ENCODE assay signal across 9 mouse cellular contexts in genomic region chr19:60837747-60838146, GRCm38 (mm10). TPM values are rescaled to one million over a fixed set of nuclear protein-coding genes. Genes with fewer than 3 reads are reported as not detected.
DNase-seq lines count a peak whose midpoint lies in the region; ATAC-seq and TF ChIP-seq lines count a peak whose summit lies in the region.
"Had no signal": no experiment of that assay in that cellular context is flagged by ENCODE, and none has a peak within 500 bp of the region (broad histone marks: within the 10 kb centered on the region; RNA-seq: fewer than 3 reads in every experiment).

No protein-coding gene starts in this region.

- peak; percentile 63; the same call in 1 of the 2 replicates for ATAC-seq in G1E (ENCODE audit: extremely low read depth, insufficient number of reproducible peaks, low FRiP score, poor library complexity, severe bottlenecking)
- ATAC-seq in heart, postnatal 0 days (ENCODE audit: insufficient read depth, low read depth), result peak; percentile 75

- DNase-seq in G1E (ENCODE audit: low spot score), result peak; percentile 15
- peak; percentile 86 for DNase-seq in adrenal gland, postnatal 25 days
- peak; percentile 76 for DNase-seq in embryonic facial prominence, embryonic 10.5 days (ENCODE audit: low spot score)
- peak; percentile 66 for DNase-seq in heart, postnatal 0 days (ENCODE audit: low spot score)
- DNase-seq in layer of hippocampus, postnatal 10 days (ENCODE audit: low spot score in 2 of 2), result peak; percentile 59 to 67
- DNase-seq in lung, postnatal 14 days, result peak; percentile 84
- DNase-seq in right cerebral cortex, postnatal 36 days (ENCODE audit: low spot score in 2 of 2), result peak; percentile 16 to 21
- DNase-seq in urinary bladder, postnatal 4 days (ENCODE audit: low spot score in 2 of 2), result peak; percentile 48 to 72

- TF ChIP-seq EP300 in heart, postnatal 0 days (IDR thresholded peaks at IDR 0.05; ENCODE audit: low read depth), result no peak

- H3K4me2 ChIP-seq in heart, postnatal 0 days (ENCODE audit: low read depth, low read length), result no peak overlapping the region

- no peak overlapping the region for H3K27ac ChIP-seq in embryonic facial prominence, embryonic 10.5 days (replicated peaks)
- H3K27ac ChIP-seq in heart, postnatal 0 days (ENCODE audit: low read depth), result no peak overlapping the region
- H3K27ac ChIP-seq: macrophage had no signal

- H3K4me1 ChIP-seq in G1E (ENCODE audit: insufficient read depth, low read depth, low read length), result 0 out of 2 replicates have a peak, but pooled peaks cover 3% of the 10 kb centered on the region
- H3K4me1 ChIP-seq in embryonic facial prominence, embryonic 10.5 days, result no peaks in the 10 kb centered on the region
- no peaks in the 10 kb centered on the region for H3K4me1 ChIP-seq in heart, postnatal 0 days (ENCODE audit: control insufficient read depth, insufficient read depth)

- H3K36me3 ChIP-seq in G1E (replicated peaks), result peaks cover 73% of the 10 kb centered on the region
- peaks cover 77% of the 10 kb centered on the region for H3K36me3 ChIP-seq in embryonic facial prominence, embryonic 10.5 days (replicated peaks)
- peaks cover 57% of the 10 kb centered on the region for H3K36me3 ChIP-seq in heart, postnatal 0 days (replicated peaks; ENCODE audit: control insufficient read depth, insufficient read depth, low read length)

- H3K27me3 ChIP-seq in G1E (ENCODE audit: insufficient read depth, low read length), result no peaks in the 10 kb centered on the region
- H3K27me3 ChIP-seq in embryonic facial prominence, embryonic 10.5 days (replicated peaks; ENCODE audit: low read depth, poor library complexity, severe bottlenecking), result no peaks in the 10 kb centered on the region
- H3K27me3 ChIP-seq in heart, postnatal 0 days (ENCODE audit: control insufficient read depth, insufficient read depth, low read length), result no peaks in the 10 kb centered on the region

- WGBS in embryonic facial prominence, embryonic 10.5 days, result 89% methylated on average over 1 of the region's 1 CpGs
- 30% methylated on average over 1 of the region's 1 CpGs for WGBS in heart, postnatal 0 days

- no peak overlapping the region for H3K4me3 ChIP-seq in G1E (ENCODE audit: low read depth, low read length)
- no peak overlapping the region for H3K4me3 ChIP-seq in embryonic facial prominence, embryonic 10.5 days
- no peak overlapping the region for H3K4me3 ChIP-seq in heart, postnatal 0 days (ENCODE audit: low read depth, low read length)

- peak; percentile 53; the same call in 1 of the 2 replicates for TF ChIP-seq CTCF in G1E (IDR thresholded peaks at IDR 0.05; ENCODE audit: low read depth, low read length)
- peak; percentile 66 for TF ChIP-seq CTCF in heart, postnatal 0 days (IDR thresholded peaks at IDR 0.05; ENCODE audit: low read depth)

- no peaks in the 10 kb centered on the region for H3K9me3 ChIP-seq in G1E (replicated peaks)
- no peaks in the 10 kb centered on the region for H3K9me3 ChIP-seq in embryonic facial prominence, embryonic 10.5 days
- H3K9me3 ChIP-seq in heart, postnatal 0 days (replicated peaks; ENCODE audit: control insufficient read depth, low read length), result no peaks in the 10 kb centered on the region

- no peak overlapping the region for H3K9ac ChIP-seq in heart, postnatal 0 days (replicated peaks; ENCODE audit: low read depth, low read length)

RNA-seq across cellular contexts. Expression of gene Sfxn4, which starts 23.5 kb away (rescaled TPM):
- total RNA-seq in G1E (2014; fragmentation: Nextera tagmentation) (2.7 and 6.1 TPM in 2 replicates), G1E (2017) (0.82 and 2.0 TPM in 2 replicates)
- 0.04 and 0.13 TPM in 2 replicates for polyA plus RNA-seq in G1E (2012)
- 7.6 and 8.8 TPM in 2 replicates for total RNA-seq in adrenal gland, postnatal 25 days (2021)
- 11.1 and 12.6 TPM in 2 replicates for polyA plus RNA-seq in embryonic facial prominence, embryonic 10.5 days (2016; fragmentation: Nextera tagmentation; extraction: Ambion mirVana)
- 6.3 and 6.6 TPM in 2 replicates for total RNA-seq in heart, postnatal 0 days (2014; rRNA removed; ENCODE audit: low replicate concordance)
- 7.7 and 9.1 TPM in 2 replicates for polyA plus RNA-seq in heart, postnatal 0 days (2015; fragmentation: Nextera tagmentation; extraction: Ambion mirVana)
- total RNA-seq in layer of hippocampus, postnatal 10 days (2021), result 10 to 100 TPM; 11.3 to 12.1 TPM

RNA-seq across cellular contexts. Expression of gene Fam45a, which starts 26.4 kb away (rescaled TPM):
- total RNA-seq in G1E (2014; fragmentation: Nextera tagmentation), result 74.6 and 90.0 TPM in 2 replicates
- 26.6 and 29.7 TPM in 2 replicates for total RNA-seq in G1E (2017)
- polyA plus RNA-seq in G1E (2012), result 3.3 and 5.3 TPM in 2 replicates
- 21.6 and 35.6 TPM in 2 replicates for total RNA-seq in adrenal gland, postnatal 25 days (2021)
- 28.4 and 29.6 TPM in 2 replicates for polyA plus RNA-seq in embryonic facial prominence, embryonic 10.5 days (2016; fragmentation: Nextera tagmentation; extraction: Ambion mirVana)
- 14.1 and 23.0 TPM in 2 replicates for total RNA-seq in heart, postnatal 0 days (2014; rRNA removed; ENCODE audit: low replicate concordance)
- 13.4 and 15.0 TPM in 2 replicates for polyA plus RNA-seq in heart, postnatal 0 days (2015; fragmentation: Nextera tagmentation; extraction: Ambion mirVana)
- 10 to 100 TPM; 31.7 to 36.9 TPM for total RNA-seq in layer of hippocampus, postnatal 10 days (2021)

RNA-seq across cellular contexts. Expression of gene Prdx3, which starts 36.6 kb away (rescaled TPM):
- total RNA-seq in G1E (2014; fragmentation: Nextera tagmentation) (512 and 583 TPM in 2 replicates), G1E (2017) (426 and 446 TPM in 2 replicates)
- polyA plus RNA-seq in G1E (2012), result 15.3 and 17.9 TPM in 2 replicates
- 795 and 810 TPM in 2 replicates for total RNA-seq in adrenal gland, postnatal 25 days (2021)
- 104 and 112 TPM in 2 replicates for polyA plus RNA-seq in embryonic facial prominence, embryonic 10.5 days (2016; fragmentation: Nextera tagmentation; extraction: Ambion mirVana)
- 275 and 312 TPM in 2 replicates for total RNA-seq in heart, postnatal 0 days (2014; rRNA removed; ENCODE audit: low replicate concordance)
- polyA plus RNA-seq in heart, postnatal 0 days (2015; fragmentation: Nextera tagmentation; extraction: Ambion mirVana), result 303 and 307 TPM in 2 replicates
- 10 to 100 TPM; 81.0 to 89.1 TPM for total RNA-seq in layer of hippocampus, postnatal 10 days (2021)

RNA-seq across cellular contexts. Expression of gene Eif3a, which starts 47.3 kb away (rescaled TPM):
- 415 and 493 TPM in 2 replicates for total RNA-seq in G1E (2014; fragmentation: Nextera tagmentation)
- total RNA-seq in G1E (2017), result 261 and 323 TPM in 2 replicates
- polyA plus RNA-seq in G1E (2012), result 101 and 135 TPM in 2 replicates
- 151 and 219 TPM in 2 replicates for total RNA-seq in adrenal gland, postnatal 25 days (2021)
- 167 and 171 TPM in 2 replicates for polyA plus RNA-seq in embryonic facial prominence, embryonic 10.5 days (2016; fragmentation: Nextera tagmentation; extraction: Ambion mirVana)
- 75.1 and 75.4 TPM in 2 replicates for total RNA-seq in heart, postnatal 0 days (2014; rRNA removed; ENCODE audit: low replicate concordance)
- 71.0 and 75.5 TPM in 2 replicates for polyA plus RNA-seq in heart, postnatal 0 days (2015; fragmentation: Nextera tagmentation; extraction: Ambion mirVana)
- total RNA-seq in layer of hippocampus, postnatal 10 days (2021), result 100 to 1,000 TPM; 137 to 143 TPM

RNA-seq across cellular contexts. Expression of gene Grk5, which starts 51.8 kb away (rescaled TPM):
- total RNA-seq in G1E (2014; fragmentation: Nextera tagmentation), result 2.1 and 2.6 TPM in 2 replicates
- total RNA-seq in G1E (2017), result 4.0 and 4.6 TPM in 2 replicates
- 1.0 and 1.9 TPM in 2 replicates for polyA plus RNA-seq in G1E (2012)
- total RNA-seq in adrenal gland, postnatal 25 days (2021), result 17.9 and 25.6 TPM in 2 replicates
- 2.1 and 2.4 TPM in 2 replicates for polyA plus RNA-seq in embryonic facial prominence, embryonic 10.5 days (2016; fragmentation: Nextera tagmentation; extraction: Ambion mirVana)
- 12.8 and 14.6 TPM in 2 replicates for total RNA-seq in heart, postnatal 0 days (2014; rRNA removed; ENCODE audit: low replicate concordance)
- polyA plus RNA-seq in heart, postnatal 0 days (2015; fragmentation: Nextera tagmentation; extraction: Ambion mirVana), result 2.6 and 2.9 TPM in 2 replicates
- 10 to 100 TPM; 11.6 to 13.2 TPM for total RNA-seq in layer of hippocampus, postnatal 10 days (2021)

Comparison
In these comparisons a context has a peak if more than half of its experiments do, and no peak if none do; other contexts are left out.
1. DNase-seq: peak in every context shown above with its lines; median percentile 86 in adrenal gland, postnatal 25 days; 84 in lung, postnatal 14 days; 76 in embryonic facial prominence, embryonic 10.5 days; 66 in heart, postnatal 0 days; 63 in layer of hippocampus, postnatal 10 days; 60 in urinary bladder, postnatal 4 days; 18 in right cerebral cortex, postnatal 36 days; 15 in G1E.